Mouse (Mus musculus) liver, adult 2 months (tissue): ENCODE measurements around the gene Sytl2.

Experiments used
- CTCF ChIP-seq: fragments of 200-500 bp; IDR thresholded peaks from 2 replicates; pipeline ENCODE4 v1.5.1; 2011; ENCODE audit warnings: low read depth, low read length, control low read depth
- POLR2A ChIP-seq: fragments of 200-500 bp; IDR thresholded peaks from 2 replicates; pipeline ENCODE4 v1.6.1; 2011; ENCODE audit warnings: low read length, control low read depth; ENCODE audit not compliant: insufficient read depth; ENCODE audit errors: extremely low read depth

DNA sequence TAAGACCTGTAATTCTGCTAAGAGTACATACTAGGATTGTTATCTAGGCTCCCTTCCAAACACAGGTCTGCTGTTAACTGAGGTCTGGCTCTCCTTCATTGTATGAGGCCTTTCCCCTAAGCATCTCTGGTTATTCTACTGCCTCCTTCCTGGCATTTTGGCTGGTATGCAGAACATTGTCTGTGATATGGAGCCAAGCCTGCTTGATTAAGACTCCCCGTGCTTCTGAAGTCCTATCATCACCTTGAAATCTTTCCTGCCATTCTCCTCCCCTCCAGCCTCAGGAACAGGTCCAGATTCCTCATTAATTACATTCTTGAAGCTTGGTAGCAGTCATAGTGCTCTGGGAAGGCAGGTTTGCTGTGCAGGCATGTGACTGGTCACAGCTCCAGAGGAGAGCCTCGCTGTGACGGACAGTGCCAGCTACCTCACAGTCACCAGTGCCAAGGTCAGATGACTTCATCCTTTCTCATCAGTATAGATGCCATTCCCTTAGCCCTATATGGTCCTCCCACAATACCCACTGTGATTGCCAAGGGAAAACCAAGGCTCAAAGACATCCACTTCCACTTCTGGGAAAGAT is 30.5 kb downstream of the Sytl2 start:
- TF ChIP-seq POLR2A (no peak), CTCF (no peak)
